Mouse (Mus musculus) Patski (cell line): ENCODE data around the gene BC049730. TPM values are rescaled to one million over a fixed set of nuclear protein-coding genes. Genes with fewer than 3 reads are reported as not detected.
"Not testable (repeated sequence)": the region's sequence is repeated elsewhere in the genome, so short reads cannot be mapped to it uniquely, and the experiment has no call there.

Experiments used
- ATAC-seq: fragments of 100-300 bp; one replicate; pipeline ENCODE4 v1.8.0; 2021
- CTCF ChIA-PET: fragments of 350-600 bp; sonication (Branson Sonifier 250); formaldehyde crosslinking; loops from one replicate; lab custom pipeline; 2022; ENCODE audit warnings: inconsistent platforms; lab: Charles Lee
- POLR2A ChIA-PET: fragments of 350-600 bp; sonication (Branson Sonifier 250); formaldehyde crosslinking; loops from one replicate; lab custom pipeline; 2022; ENCODE audit warnings: antibody characterized with exemption, inconsistent platforms; lab: Charles Lee
- DNase-seq: peaks from one replicate; pipeline ENCODE4 v3.0.0-alpha.2; 2011; ENCODE audit warnings: low read depth, low spot score
- H3K27me3 ChIP-seq: fragments of 371-371 bp; one replicate; pipeline ENCODE4 v1.5.1; 2021
- CTCF ChIP-seq: fragments of 100-300 bp; IDR thresholded peaks from one replicate; pipeline ENCODE4 v1.5.1; 2021
- in situ Hi-C: fragments of 300-500 bp; cut with MboI; formaldehyde crosslinking; loops from 3 replicates; pipeline ENCODE4 v1.11.1; 2018; ENCODE audit warnings: low pct_unique_long_range_greater_than_20kb, mixed read lengths
- polyA plus RNA-seq: library from polyadenylated mRNA; unstranded; gene quantifications from one replicate; pipeline ENCODE4 v1.2.3, GENCODE M21; 2021

Gene BC049730
- not detected for polyA plus RNA-seq

GRCm38 (mm10) chr7:24708832-24709292 is at the start of gene BC049730:
BC049730 (plus strand) TSS chr7:24709242.
- peaks cover 31% of the 10 kb centered on the region for H3K27me3 ChIP-seq
- DNase-seq (no peak), ATAC-seq (no peak)
- in situ Hi-C loops = no loop called here
- TF ChIP-seq CTCF = no peak
- ChIA-PET POLR2A (no interaction called here), CTCF (no interaction called here)

GRCm38 (mm10) chr7:24659737-24660357 is 49.2 kb upstream of the BC049730 start:
- in situ Hi-C loops = loop anchor here (5.0 to 10.0 kb wide), 3 partner anchors 58 to 185 kb away; no protein-coding TSS in a partner anchor

GRCm38 (mm10) chr7:24661118-24661904 is 47.7 kb upstream of the BC049730 start:
- ChIA-PET CTCF (interaction anchor here (1.4 to 2.4 kb wide), 4 partner anchors 8 to 131 kb away, joined by 3 to 19 read pairs (median 14); partner anchors contain the start of gene Irgq), POLR2A (no interaction called here)
- no peak for DNase-seq
- ATAC-seq = no peak
- TF ChIP-seq CTCF = no peak
- H3K27me3 ChIP-seq = peaks cover 6% of the 10 kb centered on the region
- in situ Hi-C loops = no loop called here

More at GRCm38 (mm10) chr7:24659737-24660357, 49.2 kb upstream of the BC049730 start:
- H3K27me3 ChIP-seq = peaks cover 5% of the 10 kb centered on the region
- ATAC-seq (no peak), DNase-seq (no peak)
- no peak for TF ChIP-seq CTCF
- CTCF ChIA-PET = interaction anchor here (1.2 to 1.5 kb wide), 2 partner anchors 58 to 63 kb away, joined by 3 read pairs; no protein-coding TSS in a partner anchor
- POLR2A ChIA-PET = no interaction called here

GRCm38 (mm10) chr7:24662575-24662974 is 46.5 kb upstream of the BC049730 start:
- no peak for DNase-seq
- ATAC-seq = peak; percentile 74
- POLR2A ChIA-PET = no interaction called here
- peak; percentile 93 for TF ChIP-seq CTCF
- H3K27me3 ChIP-seq = peaks cover 6% of the 10 kb centered on the region
- in situ Hi-C loops = no loop called here
- CTCF ChIA-PET = interaction anchor here (0.8 to 2.4 kb wide), 16 partner anchors 9 to 189 kb away, joined by 3 to 19 read pairs (median 4); partner anchors contain the start of genes Irgq and Phldb3

GRCm38 (mm10) chr7:24664301-24664700 is 44.7 kb upstream of the BC049730 start:
- peaks cover 9% of the 10 kb centered on the region for H3K27me3 ChIP-seq
- ATAC-seq = no peak
- ChIA-PET POLR2A (no interaction called here), CTCF (no interaction called here)
- no peak for DNase-seq
- no peak for TF ChIP-seq CTCF
- in situ Hi-C loops = no loop called here

- no peak for ATAC-seq
- peaks cover 14% of the 10 kb centered on the region for H3K27me3 ChIP-seq
- ChIA-PET POLR2A (no interaction called here), CTCF (no interaction called here)
- in situ Hi-C loops = no loop called here
- TF ChIP-seq CTCF = no peak
- DNase-seq = no peak
Observed at GRCm38 (mm10) chr7:24664959-24665358, 44.1 kb upstream of the BC049730 start.

GRCm38 (mm10) chr7:24671944-24672439 is 37.0 kb upstream of the BC049730 start:
- CTCF ChIA-PET = interaction anchor here (2.2 kb wide), 1 partner anchor 10 kb away, joined by 8 read pairs; no protein-coding TSS in a partner anchor
- POLR2A ChIA-PET = no interaction called here
- peaks cover 21% of the 10 kb centered on the region for H3K27me3 ChIP-seq
- in situ Hi-C loops = no loop called here
- DNase-seq (no peak), ATAC-seq (no peak)
- TF ChIP-seq CTCF = no peak

- ATAC-seq = no peak
- peaks cover 25% of the 10 kb centered on the region for H3K27me3 ChIP-seq
- DNase-seq = no peak
- in situ Hi-C loops = no loop called here
- ChIA-PET POLR2A (no interaction called here), CTCF (no interaction called here)
- TF ChIP-seq CTCF = no peak
Observed at GRCm38 (mm10) chr7:24676575-24676974, 32.5 kb upstream of the BC049730 start, which contains the start of gene Tex101. Tex101 (minus strand) TSS chr7:24676675.

GRCm38 (mm10) chr7:24684121-24684520 is 24.9 kb upstream of the BC049730 start:
- CTCF ChIA-PET, H3K27me3 ChIP-seq, POLR2A ChIA-PET, in situ Hi-C loops, ATAC-seq, DNase-seq: not testable (repeated sequence)

- ATAC-seq, CTCF ChIA-PET, H3K27me3 ChIP-seq, in situ Hi-C loops, DNase-seq, POLR2A ChIA-PET: not testable (repeated sequence)
Observed at GRCm38 (mm10) chr7:24687519-24687918, 21.5 kb upstream of the BC049730 start.

- DNase-seq, CTCF ChIA-PET, POLR2A ChIA-PET, H3K27me3 ChIP-seq, ATAC-seq, in situ Hi-C loops: not testable (repeated sequence)
Observed at GRCm38 (mm10) chr7:24692693-24693092, 16.3 kb upstream of the BC049730 start.

GRCm38 (mm10) chr7:24697891-24698290 is 11.2 kb upstream of the BC049730 start:
- in situ Hi-C loops, ATAC-seq, CTCF ChIA-PET, DNase-seq, POLR2A ChIA-PET, H3K27me3 ChIP-seq: not testable (repeated sequence)

GRCm38 (mm10) chr7:24702841-24703240 is 6.2 kb upstream of the BC049730 start:
- DNase-seq, POLR2A ChIA-PET, in situ Hi-C loops, ATAC-seq: not testable (repeated sequence)
- H3K27me3 ChIP-seq = peaks cover 37% of the 10 kb centered on the region
- CTCF ChIA-PET = interaction anchor here (1.2 kb wide), 1 partner anchor 49 kb away, joined by 3 read pairs; no protein-coding TSS in a partner anchor
